Mouse (Mus musculus) retina, embryonic 14.5 days (tissue): Measurements from ENCODE around the gene Uggt1.

Source experiments
- DNase-seq: peaks from one replicate; pipeline ENCODE4 v3.0.0-alpha.2; 2015; ENCODE audit warnings: low spot score

Gene Uggt1

GRCm38 (mm10) chr1:36114844-36115243 is 129.7 kb downstream of the Uggt1 start:
- DNase-seq = no peak

GRCm38 (mm10) chr1:36113670-36114069 is 130.8 kb downstream of the Uggt1 start:
- no peak for DNase-seq

GRCm38 (mm10) chr1:36112665-36113064 is 131.9 kb downstream of the Uggt1 start:
- no peak for DNase-seq

- DNase-seq = no peak
These were observed 134.5 kb downstream of the Uggt1 start for GRCm38 (mm10) chr1:36109987-36110386.

- DNase-seq = no peak
These were observed 138.4 kb downstream of the Uggt1 start for GRCm38 (mm10) chr1:36105917-36106706.

GRCm38 (mm10) chr1:36100371-36100770 is 144.1 kb downstream of the Uggt1 start:
- DNase-seq = no peak

GRCm38 (mm10) chr1:36098432-36098831 is 146.1 kb downstream of the Uggt1 start:
- no peak for DNase-seq

GRCm38 (mm10) chr1:36095423-36096272 is 148.9 kb downstream of the Uggt1 start:
- DNase-seq = no peak

- DNase-seq = no peak
These were observed 150.8 kb downstream of the Uggt1 start for GRCm38 (mm10) chr1:36093741-36094140.

- DNase-seq = no peak
These were observed 153.3 kb downstream of the Uggt1 start for GRCm38 (mm10) chr1:36091246-36091645.

GRCm38 (mm10) chr1:36090722-36091110 is 153.8 kb downstream of the Uggt1 start:
- no peak for DNase-seq
